Mouse (Mus musculus) C2C12 (cell line): ENCODE results near the gene Sapcd1.

Source experiments
- CTCF ChIP-seq: IDR thresholded peaks from one replicate; pipeline ENCODE4 v1.5.1; 2011; ENCODE audit not compliant: control insufficient read depth, insufficient read depth, insufficient read length
- MYOG ChIP-seq: IDR thresholded peaks from one replicate; pipeline ENCODE4 v1.6.1; 2011; ENCODE audit not compliant: control insufficient read depth, insufficient read length; ENCODE audit errors: extremely low read depth
- USF1 ChIP-seq: IDR thresholded peaks from one replicate; pipeline ENCODE4 v1.6.1; 2011; ENCODE audit warnings: low read depth, mild to moderate bottlenecking, control low read depth, moderate library complexity

- TF ChIP-seq CTCF (no peak), USF1 (no peak), MYOG (no peak)
These were observed 16.4 kb downstream of the Sapcd1 start for GRCm38 (mm10) chr17:35011440-35011839.
